Mouse (Mus musculus) G1E (cell line): ENCODE measurements around the gene Gm8138. TPM values are rescaled to one million over a fixed set of nuclear protein-coding genes. Genes with fewer than 3 reads are reported as not detected.
"Not testable (repeated sequence)": the region's sequence is repeated elsewhere in the genome, so short reads cannot be mapped to it uniquely, and the experiment has no call there.

Source experiments
- ATAC-seq: 2 replicates; pipeline ENCODE4 v1.8.0; 2016; ENCODE audit warnings: mild to moderate bottlenecking; ENCODE audit not compliant: insufficient number of reproducible peaks, poor library complexity, low FRiP score, severe bottlenecking; ENCODE audit errors: extremely low read depth
- DNase-seq: peaks from one replicate; pipeline ENCODE4 v3.0.0; 2012; ENCODE audit warnings: low spot score
- H3K27me3 ChIP-seq: 2 replicates; pipeline ENCODE4 v1.6.1; 2012; ENCODE audit warnings: mild to moderate bottlenecking, low read length, inconsistent platforms; ENCODE audit not compliant: insufficient read depth
- H3K36me3 ChIP-seq: replicated peaks from 2 replicates; pipeline ENCODE3; 2012; ENCODE audit warnings: mild to moderate bottlenecking, inconsistent platforms
- H3K4me1 ChIP-seq: 2 replicates; pipeline ENCODE4 v1.6.1; 2012; ENCODE audit warnings: low read depth, low read length, inconsistent platforms, mixed read lengths; ENCODE audit not compliant: insufficient read depth
- H3K4me3 ChIP-seq: 2 replicates; pipeline ENCODE4 v1.5.1; 2012; ENCODE audit warnings: low read depth, mild to moderate bottlenecking, inconsistent platforms, low read length, moderate library complexity, mixed read lengths
- H3K9me3 ChIP-seq: replicated peaks from 2 replicates; pipeline ENCODE4 v1.6.1; 2012; ENCODE audit warnings: inconsistent platforms
- polyA plus RNA-seq: library from polyadenylated mRNA; stranded (reverse); fragments of >175 nt; gene quantifications from 2 replicates; pipeline ENCODE4 v1.2.3, GENCODE M21; 2012
- total RNA-seq, 2 experiments: library from RNA; stranded (forward) in 1 of 2; stranded (reverse) in 1 of 2; fragments of 200-1000 nt in 1 of 2; fragments of >200 nt in 1 of 2; fragmentation: Nextera tagmentation in 1 of 2; gene quantifications; 2 replicates each; pipeline ENCODE4 v1.2.3; 2014 to 2017

The Gm8138 gene
- total RNA-seq (2014; fragmentation: Nextera tagmentation) (not detected in 2 replicates), total RNA-seq (2017) (0.06 and 0.55 TPM in 2 replicates), polyA plus RNA-seq (not detected in 2 replicates)

- not testable (repeated sequence) for H3K27me3 ChIP-seq, H3K4me3 ChIP-seq, H3K9me3 ChIP-seq, ATAC-seq, H3K4me1 ChIP-seq, H3K36me3 ChIP-seq, DNase-seq
Observed at GRCm38 (mm10) chr14:43416250-43416649, at the start of gene Gm8138. Gm8138 (minus strand) TSS chr14:43416350.

GRCm38 (mm10) chr14:43361713-43362112 lies 54.4 kb downstream of the Gm8138 start:
- DNase-seq, H3K27me3 ChIP-seq, ATAC-seq, H3K9me3 ChIP-seq, H3K4me1 ChIP-seq, H3K4me3 ChIP-seq, H3K36me3 ChIP-seq: not testable (repeated sequence)

Other genes starting within 250 kb of the Gm8138 start
- not detected in 2 replicates for gene Gm7233, start 236.5 kb downstream of the Gm8138 start, total RNA-seq (2014; fragmentation: Nextera tagmentation)
- 0.06 TPM in 1 of 2 replicates, not detected in the other for gene Gm7233, start 236.5 kb downstream of the Gm8138 start, total RNA-seq (2017)
- gene Gm7233, start 236.5 kb downstream of the Gm8138 start, polyA plus RNA-seq: not detected in 2 replicates
- gene Gm8122, start 181.0 kb downstream of the Gm8138 start, total RNA-seq (2014; fragmentation: Nextera tagmentation): not detected in 2 replicates
- not detected in 2 replicates for gene Gm8122, start 181.0 kb downstream of the Gm8138 start, total RNA-seq (2017)
- not detected in 2 replicates for gene Gm8122, start 181.0 kb downstream of the Gm8138 start, polyA plus RNA-seq
- gene Gm8126, start 157.7 kb downstream of the Gm8138 start, total RNA-seq (2014; fragmentation: Nextera tagmentation): 0.53 TPM in 1 of 2 replicates, not detected in the other
- 0.17 and 0.66 TPM in 2 replicates for gene Gm8126, start 157.7 kb downstream of the Gm8138 start, total RNA-seq (2017)
- not detected in 2 replicates for gene Gm8126, start 157.7 kb downstream of the Gm8138 start, polyA plus RNA-seq
- gene Gm9732, start 141.3 kb downstream of the Gm8138 start, total RNA-seq (2014; fragmentation: Nextera tagmentation): 14.6 and 23.0 TPM in 2 replicates
- gene Gm9732, start 141.3 kb downstream of the Gm8138 start, total RNA-seq (2017): 9.5 and 11.7 TPM in 2 replicates
- 0.24 and 0.56 TPM in 2 replicates for gene Gm9732, start 141.3 kb downstream of the Gm8138 start, polyA plus RNA-seq
- not detected in 2 replicates for gene Gm8127, start 122.5 kb downstream of the Gm8138 start, total RNA-seq (2014; fragmentation: Nextera tagmentation)
- not detected in 2 replicates for gene Gm8127, start 122.5 kb downstream of the Gm8138 start, total RNA-seq (2017)
- gene Gm8127, start 122.5 kb downstream of the Gm8138 start, polyA plus RNA-seq: not detected in 2 replicates
- not detected in 2 replicates for gene 1700001F09Rik, start 68.5 kb downstream of the Gm8138 start, total RNA-seq (2014; fragmentation: Nextera tagmentation)
- gene 1700001F09Rik, start 68.5 kb downstream of the Gm8138 start, total RNA-seq (2017): 0.33 TPM in 1 of 2 replicates, not detected in the other
- not detected in 2 replicates for gene 1700001F09Rik, start 68.5 kb downstream of the Gm8138 start, polyA plus RNA-seq
- 0.58 TPM in 1 of 2 replicates, not detected in the other for gene Gm5799, start 127.2 kb upstream of the Gm8138 start, total RNA-seq (2014; fragmentation: Nextera tagmentation)
- gene Gm5799, start 127.2 kb upstream of the Gm8138 start, total RNA-seq (2017): not detected in 2 replicates
- gene Gm5799, start 127.2 kb upstream of the Gm8138 start, polyA plus RNA-seq: not detected in 2 replicates
- gene Gm17654, start 162.8 kb upstream of the Gm8138 start, total RNA-seq (2014; fragmentation: Nextera tagmentation): not detected in 2 replicates
- gene Gm17654, start 162.8 kb upstream of the Gm8138 start, total RNA-seq (2017): not detected in 2 replicates
- not detected in 2 replicates for gene Gm17654, start 162.8 kb upstream of the Gm8138 start, polyA plus RNA-seq
- not detected in 2 replicates for gene Gm10375, start 191.7 kb upstream of the Gm8138 start, total RNA-seq (2014; fragmentation: Nextera tagmentation)
- gene Gm10375, start 191.7 kb upstream of the Gm8138 start, total RNA-seq (2017): not detected in 2 replicates
- not detected in 2 replicates for gene Gm10375, start 191.7 kb upstream of the Gm8138 start, polyA plus RNA-seq